Mouse (Mus musculus): ENCODE results near the gene Prg3.

The Prg3 gene

DNA sequence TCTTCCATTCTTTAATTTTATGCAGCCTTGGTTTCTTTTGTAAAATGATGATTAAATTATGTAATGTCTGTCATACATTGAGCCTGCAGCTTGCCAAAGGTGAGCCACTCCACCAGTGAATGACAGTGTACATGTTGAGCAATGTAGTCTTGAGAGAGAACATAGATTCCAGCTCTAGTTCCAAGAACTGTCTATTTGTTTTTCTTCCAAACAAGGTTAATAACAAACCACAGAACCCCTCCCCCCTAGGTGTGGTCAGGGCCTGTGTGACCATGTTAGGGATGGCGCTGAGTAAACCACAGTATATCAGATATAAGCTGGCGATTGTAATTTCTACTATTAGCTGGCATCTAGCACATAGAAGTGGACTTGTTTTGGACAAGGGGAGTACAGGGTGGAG is 8.4 kb downstream of the Prg3 start:
- DNase-seq (ENCODE audit: low spot score), result no peak

DNA sequence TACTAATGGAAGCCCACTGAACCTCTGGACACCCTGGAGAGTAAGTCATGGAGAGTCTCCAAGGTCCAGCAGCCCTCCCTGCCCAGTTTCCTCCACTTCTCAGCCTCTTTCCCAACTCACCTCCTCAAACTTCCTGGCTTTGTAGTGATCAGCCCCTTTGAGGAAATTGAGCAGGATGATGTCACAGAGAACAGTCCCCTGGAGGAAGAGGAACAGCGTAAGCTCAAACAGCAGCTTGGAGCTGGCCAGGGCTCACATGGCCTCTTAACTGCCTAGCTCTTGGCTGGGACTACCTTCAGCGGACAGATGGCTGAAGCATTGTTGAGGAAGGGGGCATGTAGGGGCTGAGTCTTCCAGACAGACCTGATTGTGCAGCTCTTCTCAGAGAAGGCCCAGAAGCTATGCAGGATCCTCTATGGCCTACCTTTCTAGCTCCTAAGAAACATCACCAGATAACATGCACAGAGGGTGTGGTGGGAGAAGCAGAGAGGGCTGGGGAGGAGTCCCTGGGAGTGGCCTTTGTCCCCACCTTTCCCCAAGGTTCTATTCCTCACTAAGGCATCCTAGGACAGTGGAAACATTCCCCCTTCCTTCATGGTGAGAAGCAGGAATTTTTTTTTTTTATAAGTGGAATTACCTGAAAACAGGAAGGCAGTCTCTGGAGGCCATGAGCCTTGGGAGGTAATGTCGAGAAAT is 11.6 kb downstream of the Prg3 start:
- no peak for DNase-seq (ENCODE audit: low spot score)

DNA sequence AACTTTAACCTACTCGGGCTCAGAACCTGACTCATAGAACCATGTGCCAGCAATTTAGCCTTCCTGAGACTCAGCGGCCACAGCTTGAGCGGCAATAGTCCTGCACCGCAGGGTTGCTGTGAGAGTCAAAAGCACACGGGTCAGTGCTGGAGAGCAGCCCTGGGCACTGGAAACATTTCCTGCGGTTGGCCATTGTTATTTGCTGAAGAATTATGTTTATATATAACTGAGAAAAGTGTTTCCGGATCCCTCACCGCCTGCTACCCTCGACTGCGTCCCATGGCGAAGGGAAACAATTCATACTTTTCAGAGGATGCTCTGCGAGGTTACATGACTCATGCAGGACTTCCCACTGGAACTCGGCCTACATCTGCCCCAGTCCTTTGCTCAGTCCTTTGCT is 13.5 kb downstream of the Prg3 start:
- no peak for DNase-seq (ENCODE audit: low spot score)

DNA sequence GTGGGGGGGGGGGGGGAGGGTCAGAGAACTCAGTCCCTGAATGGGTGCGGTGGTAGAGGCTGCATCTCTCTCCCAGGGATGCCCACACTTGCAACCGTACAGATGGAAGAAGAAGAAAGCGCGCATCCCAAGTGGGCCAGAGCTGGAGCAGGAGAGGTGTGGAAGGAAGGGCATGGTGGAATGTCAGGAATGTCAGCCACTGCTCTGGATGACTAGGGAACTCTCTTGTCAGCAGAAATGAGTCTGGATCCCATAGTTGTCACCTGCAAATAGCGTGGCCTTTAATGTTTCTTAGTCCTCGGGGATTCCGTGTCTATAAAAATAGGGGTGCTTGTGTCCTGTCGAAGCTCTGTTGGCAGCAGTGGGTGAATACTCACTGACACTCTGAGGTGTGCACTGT is 14.6 kb downstream of the Prg3 start:
- no peak for DNase-seq (ENCODE audit: low spot score)

DNA sequence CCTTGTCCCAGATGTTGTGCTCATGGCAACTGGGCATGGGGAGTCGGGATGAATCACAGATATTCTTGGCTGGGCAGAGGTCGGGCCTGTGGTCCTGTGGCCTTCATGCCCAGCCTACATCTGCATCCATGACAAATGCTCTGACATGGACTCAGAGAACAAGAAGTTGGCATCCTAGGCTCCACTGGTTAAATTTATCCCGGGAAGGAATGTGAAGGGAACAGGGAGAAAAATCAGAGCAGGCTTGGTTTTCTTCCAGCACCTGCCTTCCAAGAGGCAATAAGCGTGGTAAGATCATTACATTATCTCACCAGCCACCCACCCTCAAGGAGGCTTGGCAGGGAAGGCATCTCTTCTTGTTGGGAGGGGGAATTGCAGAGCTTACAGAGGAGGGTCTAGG is 16.3 kb downstream of the Prg3 start:
- no peak for DNase-seq (ENCODE audit: low spot score)

DNA sequence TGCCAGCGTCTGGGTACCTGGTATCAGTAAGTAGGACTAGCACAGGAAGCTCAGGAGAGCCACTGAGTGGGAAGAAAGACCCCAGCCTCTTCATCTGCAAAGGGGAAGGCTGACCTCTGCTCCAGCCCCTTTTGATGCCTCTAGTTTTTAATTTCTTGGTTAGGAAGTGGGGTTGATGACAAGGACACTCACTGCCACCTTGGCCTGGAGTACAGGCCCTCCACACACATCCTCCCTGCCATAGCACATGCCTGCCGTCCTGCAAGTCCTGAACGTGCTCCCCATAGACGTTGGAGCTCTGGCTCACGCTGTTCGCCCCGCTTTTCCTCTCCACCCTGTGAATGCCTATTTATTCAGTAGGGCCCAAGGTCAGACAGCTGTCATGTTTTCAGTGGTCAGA is 18.6 kb downstream of the Prg3 start:
- DNase-seq (ENCODE audit: low spot score), result no peak

DNA sequence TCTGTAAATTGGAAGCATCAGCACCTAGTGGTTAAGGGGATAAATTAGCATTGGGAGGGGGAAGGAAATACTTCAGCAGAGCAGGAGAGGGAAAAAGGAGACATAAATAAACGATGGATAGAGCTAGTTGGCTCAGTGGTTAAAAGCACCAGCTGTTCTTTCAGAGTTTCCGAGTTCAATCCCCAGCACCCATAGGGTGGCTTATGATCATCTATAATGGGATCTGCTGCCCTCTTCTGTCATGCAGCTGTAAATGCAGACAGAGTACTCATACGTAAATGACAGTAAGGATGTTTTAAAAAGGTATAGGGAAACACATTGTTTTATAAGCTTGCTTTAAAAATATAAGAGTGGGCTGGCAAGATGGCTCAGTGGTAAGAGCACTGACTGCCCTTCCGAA is 19.7 kb downstream of the Prg3 start:
- no peak for DNase-seq (ENCODE audit: low spot score)

DNA sequence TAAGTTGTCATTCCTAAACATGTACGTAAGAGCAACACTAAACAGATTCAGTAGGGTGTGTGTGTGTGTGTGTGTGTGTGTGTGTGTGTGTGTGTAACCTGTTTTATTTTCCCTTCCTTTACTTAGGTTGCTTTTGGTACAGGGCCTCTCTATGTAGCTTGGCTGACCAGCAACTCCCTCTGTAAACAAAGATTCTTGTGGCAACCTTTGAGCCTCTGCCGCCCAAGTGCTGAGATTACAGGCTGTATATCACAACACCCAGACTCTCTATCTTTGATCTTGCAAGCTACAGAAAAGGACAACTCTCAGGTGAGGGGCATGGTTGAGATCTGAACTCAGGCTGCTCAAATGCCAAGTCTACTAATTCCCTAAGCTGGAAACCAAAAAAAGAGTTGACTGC is 21.2 kb downstream of the Prg3 start:
- no peak for DNase-seq (ENCODE audit: low spot score)

DNA sequence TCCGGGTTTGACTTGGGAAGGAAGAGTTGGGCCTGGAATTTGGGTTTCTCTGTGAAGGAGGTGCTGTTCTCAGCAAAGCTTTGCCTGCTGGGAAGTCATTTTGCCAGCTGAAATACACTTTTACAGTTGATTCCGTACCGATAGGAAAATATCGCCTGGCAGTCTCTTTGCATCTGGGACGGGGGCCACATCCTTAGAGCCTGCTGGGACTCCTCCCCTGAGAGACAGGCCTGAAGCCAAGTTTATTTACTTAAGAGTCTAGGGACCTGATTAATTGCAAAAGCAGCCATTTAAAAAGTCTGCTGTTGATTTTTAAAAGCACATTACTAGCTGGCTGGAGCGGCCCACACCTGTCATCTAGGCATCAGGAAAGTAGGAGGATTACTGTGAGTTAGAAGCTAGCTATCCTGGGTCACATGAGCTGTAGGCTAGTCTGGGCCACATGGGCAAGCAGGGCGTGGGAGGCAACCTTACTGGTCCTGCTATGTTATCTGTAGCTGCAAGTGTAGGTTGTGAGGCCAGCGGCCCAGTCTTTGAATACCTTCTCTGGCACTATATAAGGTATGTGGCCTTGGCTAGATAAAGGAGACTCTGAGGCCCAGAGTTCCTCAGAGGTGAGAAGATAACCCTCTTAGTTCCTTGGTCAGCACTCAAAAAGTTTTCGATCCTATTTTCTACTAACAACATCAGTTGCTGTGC is 24.0 kb downstream of the Prg3 start:
- DNase-seq (ENCODE audit: low spot score), result no peak

DNA sequence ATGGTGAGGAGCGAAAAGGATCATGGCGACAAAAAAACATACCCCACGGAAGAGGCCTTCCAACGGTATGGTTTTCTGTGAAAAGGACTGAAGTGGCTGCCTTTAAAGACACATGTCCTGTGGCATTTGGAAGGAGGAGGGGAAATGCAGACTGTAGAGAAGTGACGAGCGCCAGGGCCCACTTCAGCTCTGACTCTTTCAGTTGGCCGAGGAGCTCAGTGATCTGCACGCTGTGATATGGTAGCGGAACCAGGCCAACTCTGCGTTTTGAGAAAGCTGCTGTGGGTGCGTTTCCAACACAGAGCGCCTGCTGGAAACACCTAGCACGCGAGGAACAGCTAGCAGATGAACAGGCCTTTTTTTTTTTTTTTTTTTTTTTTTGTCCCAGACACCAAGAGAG is 24.7 kb downstream of the Prg3 start:
- no peak for DNase-seq (ENCODE audit: low spot score)

DNA sequence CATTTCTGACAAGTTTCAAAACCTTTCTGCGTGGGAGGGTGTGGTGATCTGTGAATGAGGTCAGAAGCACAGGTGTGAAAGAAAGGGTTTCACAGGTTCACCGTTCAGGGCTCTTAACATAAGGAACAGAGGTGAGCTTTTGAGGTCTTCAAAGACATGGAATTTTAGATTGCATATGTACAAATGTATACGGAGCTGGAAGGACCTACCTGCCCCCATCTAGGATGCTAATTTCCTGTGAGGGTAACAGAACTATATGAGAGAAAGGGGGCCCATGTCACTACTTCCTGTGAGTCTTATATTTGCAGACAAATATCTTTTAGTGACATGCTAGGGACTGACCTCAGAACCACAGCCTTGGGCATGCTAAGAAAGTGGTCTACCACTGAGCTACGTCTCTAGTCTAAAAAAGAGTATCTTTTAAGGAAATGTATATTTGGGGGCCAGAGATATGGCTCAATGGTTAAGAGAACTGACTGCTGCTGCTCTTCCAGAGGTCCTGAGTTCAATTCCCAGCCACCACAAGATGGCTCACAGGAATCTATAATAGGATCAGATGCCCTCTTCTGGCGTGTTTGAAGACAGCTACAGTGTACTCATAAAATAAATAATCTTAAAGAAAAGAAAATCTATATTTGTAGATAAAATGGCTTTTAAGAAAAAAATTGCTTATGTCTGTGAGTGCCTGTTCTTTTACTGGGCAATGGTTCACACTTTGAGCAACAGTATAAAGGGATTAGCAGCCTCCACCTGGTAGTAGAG is 26.0 kb downstream of the Prg3 start:
- DNase-seq (ENCODE audit: low spot score), result no peak

DNA sequence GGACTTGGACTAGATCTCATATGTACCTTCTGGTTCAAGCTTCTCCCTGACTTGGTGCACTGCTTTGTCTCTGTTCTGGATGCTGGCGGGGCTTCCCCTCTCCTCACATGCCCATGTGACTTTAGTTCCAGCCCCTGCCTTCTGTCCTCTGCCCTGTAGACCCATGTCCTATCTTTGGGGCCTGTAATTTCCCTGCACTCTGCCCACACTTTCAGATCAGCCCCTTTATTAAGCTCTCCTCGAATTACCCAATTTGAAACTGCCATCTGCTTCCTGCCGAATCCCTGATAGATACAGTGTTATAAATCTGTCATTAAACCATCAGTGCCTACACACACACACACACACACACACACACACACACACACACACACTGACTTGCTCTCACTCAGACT is 26.6 kb downstream of the Prg3 start:
- DNase-seq (ENCODE audit: low spot score), result no peak

DNA sequence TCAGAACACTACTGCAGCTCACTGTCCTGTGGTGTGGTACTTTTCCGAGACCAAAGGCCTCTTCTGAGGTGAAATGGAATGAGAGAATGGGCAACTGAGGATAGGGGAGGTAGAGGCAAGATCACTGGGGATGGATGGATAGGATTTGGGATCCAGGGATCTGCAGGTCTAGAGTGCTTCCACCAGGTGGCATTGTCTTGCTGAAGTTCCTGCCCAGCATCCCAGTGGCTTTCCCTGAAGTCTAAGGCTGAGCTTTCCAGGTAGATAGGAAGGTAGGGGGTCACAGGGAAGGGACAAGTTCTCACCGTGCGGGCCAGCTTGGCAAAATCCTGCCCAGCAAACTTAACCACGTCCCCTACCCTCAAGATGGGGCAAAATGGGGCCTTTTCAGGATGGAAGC is 34.0 kb downstream of the Prg3 start:
- no peak for DNase-seq (ENCODE audit: low spot score)

DNA sequence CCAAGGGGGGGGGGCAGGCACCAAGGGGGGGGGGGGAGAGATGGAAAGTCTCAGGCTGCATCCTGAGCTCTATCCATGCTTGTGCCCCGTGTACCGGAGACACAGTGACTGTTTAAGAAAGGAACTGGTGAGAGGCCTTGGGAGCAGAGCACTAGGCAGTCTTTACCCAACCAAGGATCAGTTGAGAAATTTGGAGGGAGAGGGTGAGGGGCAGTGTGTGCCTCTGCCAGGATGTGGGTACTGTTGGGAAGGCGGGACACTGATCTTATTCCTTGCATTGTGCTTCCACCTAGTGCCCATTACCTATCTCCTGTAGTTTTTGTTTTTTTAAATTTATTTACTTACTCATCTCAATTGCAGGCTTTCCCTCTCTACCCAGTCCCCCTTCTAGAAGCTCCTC is 38.2 kb downstream of the Prg3 start:
- no peak for DNase-seq (ENCODE audit: low spot score)

DNA sequence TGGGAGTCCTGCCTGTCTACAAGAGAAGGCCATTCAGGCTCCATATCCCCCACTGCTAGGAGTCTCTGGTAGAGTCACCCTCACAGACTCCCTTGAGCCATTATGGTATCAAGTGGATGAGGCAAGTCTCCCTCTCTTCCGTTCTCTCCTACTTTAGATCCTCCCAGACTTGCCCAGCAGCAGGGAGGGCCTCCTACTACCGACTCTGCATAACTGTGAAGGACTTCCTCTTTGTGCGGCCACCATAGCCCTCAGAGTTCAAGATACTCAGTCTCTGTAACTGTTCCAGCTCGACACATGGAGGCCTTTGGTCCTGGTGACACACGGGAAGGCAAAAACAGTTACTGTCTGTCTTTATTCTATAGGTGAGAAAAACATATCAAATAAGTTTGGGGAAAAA is 39.3 kb downstream of the Prg3 start:
- DNase-seq (ENCODE audit: low spot score), result no peak

DNA sequence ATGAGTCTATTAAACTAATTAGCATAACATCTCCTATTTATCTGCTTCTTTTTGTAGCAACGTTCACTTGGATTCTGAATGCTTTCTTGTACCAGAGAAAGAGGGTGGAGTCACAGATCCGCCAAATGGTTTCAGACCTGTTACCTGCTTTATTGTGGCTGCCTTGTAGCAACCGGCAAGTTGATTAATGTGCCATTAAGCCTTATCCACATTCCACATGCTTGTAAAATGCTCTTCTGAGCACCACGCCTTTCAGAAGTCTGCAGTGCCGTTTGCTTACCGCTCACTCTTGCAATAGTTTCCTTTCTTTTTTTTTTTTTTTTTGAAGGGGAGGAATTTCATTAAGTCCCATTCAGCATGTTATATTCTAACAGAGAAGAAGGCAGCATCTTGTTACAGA is 41.9 kb downstream of the Prg3 start:
- no peak for DNase-seq (ENCODE audit: low spot score)

DNA sequence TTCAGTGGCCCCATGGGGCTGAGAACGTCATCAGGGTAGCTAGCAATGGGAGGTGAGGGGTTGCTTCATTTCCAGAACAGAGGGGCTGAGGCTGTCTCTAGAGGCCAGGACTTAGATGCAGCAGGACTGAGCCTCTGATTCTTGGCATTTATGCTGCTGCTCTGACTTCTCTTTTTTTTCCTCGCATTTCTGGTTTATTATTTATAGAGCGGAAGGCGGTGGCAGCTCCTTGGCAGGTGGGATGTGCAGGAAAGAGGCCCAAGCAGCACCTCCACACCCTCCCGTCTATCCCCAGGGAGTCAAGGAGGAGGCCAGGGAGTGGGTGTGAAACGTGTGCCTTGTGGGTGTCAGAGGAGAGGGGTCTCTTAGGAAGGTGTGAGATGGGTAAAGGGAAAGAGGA is 43.0 kb downstream of the Prg3 start:
- DNase-seq (ENCODE audit: low spot score), result no peak

DNA sequence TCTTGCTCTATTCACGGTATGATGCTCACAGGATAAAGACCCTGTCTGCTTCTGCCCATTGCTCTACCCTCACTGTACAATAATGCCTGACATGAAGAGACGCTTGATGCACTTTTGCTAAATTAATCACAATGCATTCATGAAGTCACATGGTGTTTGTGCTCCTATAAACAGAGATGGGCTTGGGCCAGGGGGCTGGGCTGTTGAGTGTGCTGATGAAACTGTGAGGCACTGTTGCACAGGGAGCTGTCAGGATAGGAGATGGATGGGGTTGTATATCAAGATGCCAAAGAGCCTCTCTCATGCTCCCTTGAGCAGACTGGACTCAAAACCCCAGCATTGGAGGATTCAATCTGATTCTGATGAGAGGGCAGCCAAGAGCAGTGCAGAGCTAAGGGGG is 45.1 kb downstream of the Prg3 start:
- no peak for DNase-seq (ENCODE audit: low spot score)

DNA sequence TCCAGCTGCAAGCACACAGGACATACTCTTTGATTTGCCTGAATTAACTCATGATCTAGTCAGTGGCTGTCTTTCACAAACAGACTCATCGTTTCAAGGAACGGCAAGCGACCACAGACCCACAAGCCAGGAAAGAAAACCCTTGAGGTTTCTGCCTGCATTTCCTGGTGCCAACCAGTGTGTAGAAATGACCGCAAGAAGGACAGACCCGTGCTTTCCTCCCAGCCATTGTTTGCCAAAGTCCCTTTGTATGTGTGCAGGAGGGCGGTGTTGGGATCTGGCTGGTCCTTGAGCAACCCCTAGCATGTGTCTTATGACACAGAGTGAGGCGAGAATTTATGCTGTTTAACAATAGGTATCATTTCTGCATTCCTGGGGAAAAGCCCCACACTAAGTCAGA is 46.2 kb downstream of the Prg3 start:
- DNase-seq (ENCODE audit: low spot score), result no peak

DNA sequence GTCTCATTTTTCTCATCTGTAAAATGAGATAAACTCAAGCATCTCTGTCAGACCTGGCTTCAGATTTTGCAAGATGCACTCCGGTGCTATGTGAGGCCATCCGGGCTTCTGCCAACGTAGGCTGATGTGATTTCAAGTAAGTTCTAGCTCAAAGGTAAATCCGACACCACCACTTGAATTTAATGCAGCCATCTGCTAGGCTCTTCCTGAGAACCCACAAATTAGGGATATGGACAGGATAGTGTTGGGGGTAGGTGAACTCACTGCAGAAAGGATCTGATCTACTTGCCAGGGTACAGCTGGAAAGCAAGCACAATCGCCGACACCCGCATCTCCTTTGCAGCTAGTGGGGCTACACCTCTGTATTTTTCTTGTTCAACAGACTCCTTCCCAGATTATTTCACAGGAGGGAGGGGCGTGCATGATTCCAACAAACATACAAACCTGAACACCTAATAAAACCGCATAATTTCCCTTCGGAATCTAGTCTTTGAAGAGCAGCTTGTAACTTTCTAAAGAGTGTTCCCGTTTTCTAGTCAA is 48.6 kb downstream of the Prg3 start:
- DNase-seq (ENCODE audit: low spot score), result no peak

DNA sequence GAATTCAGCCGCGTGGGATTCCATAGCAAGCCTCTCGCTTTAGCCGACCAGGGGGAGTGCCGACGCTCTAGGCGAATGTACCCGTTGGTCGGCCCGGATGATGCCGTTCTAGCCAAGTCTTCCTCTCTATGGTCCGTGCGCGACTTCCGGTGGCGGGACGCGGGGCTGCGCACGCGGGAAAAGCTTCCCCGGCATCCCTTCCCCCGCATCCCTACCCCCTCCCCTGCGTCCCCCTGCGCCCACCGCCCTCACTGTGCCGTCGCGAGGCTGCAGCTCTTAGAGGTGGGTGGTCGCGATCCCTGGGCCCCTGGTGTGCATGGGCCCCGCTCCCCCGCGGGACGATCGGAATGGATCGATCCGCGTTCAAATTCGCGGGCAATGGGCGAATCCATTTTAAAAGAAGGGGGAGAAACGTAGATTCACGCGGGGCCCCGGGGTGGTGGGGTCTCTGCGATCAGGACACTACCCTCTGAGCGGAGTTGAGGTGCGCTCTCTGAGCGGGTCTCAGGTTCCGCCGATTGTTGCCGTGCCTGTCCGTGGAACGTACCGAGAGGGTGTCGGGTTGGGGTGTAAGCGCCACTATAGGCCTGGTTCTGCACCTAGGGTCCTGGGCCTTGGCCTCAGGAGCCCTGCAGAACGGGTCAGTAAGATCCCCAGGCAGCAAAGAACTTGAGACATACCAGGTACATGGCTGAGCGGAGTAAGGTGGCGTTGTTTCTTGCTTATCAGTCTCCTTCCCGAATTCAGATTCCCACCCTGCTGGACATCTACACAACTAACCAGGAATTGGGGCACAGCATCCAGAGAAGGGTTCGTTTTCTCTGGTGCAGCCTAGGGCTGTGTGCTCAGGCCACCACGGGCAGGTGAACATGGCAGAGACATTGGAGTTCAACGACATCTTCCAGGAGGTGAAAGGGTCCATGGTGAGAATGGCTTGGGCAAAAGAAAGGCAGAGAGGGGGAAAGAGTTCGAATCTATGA is 49.3 kb downstream of the Prg3 start, which contains the start of the genes Ssrp1 and P2rx3:
Ssrp1 (plus strand) TSS at position 188 of the 980 bp plus-strand sequence.
P2rx3 (minus strand) TSS at position 416 of the 980 bp plus-strand sequence.
- DNase-seq (ENCODE audit: low spot score), result peak; percentile 88

DNA sequence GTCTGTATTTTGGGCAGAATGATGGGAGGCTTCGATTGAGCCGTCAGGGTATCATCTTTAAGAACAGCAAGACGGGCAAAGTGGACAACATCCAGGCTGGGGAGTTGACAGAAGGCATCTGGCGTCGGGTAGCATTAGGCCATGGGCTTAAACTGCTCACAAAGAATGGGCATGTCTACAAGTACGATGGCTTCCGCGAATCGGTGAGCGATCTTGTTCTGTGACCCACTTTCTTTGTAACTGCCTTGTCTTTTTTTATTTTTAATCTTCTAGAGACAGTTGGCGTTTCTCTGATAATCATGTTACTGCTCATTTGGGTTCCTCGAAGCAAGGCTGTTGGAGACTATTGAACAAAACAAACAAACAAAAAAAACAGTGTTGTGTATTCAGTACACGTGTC is 50.3 kb downstream of the Prg3 start:
- no peak for DNase-seq (ENCODE audit: low spot score)
